Mouse (Mus musculus) ES-Bruce4 (cell line): ENCODE measurements around the gene Nudt2.

ENCODE experiments used
- CTCF ChIP-seq: IDR thresholded peaks from one replicate; pipeline ENCODE4 v1.8.1; 2011; ENCODE audit warnings: low read depth, low read length
- EP300 ChIP-seq: IDR thresholded peaks from 2 replicates; pipeline ENCODE4 v1.6.1; 2011; ENCODE audit warnings: low read depth, low read length; ENCODE audit not compliant: insufficient read depth
- POLR2A ChIP-seq: IDR thresholded peaks from one replicate; pipeline ENCODE4 v1.8.1; 2011; ENCODE audit warnings: low read length; ENCODE audit not compliant: insufficient read depth

GRCm38 (mm10) chr4:41460690-41461089 is 4.3 kb upstream of the Nudt2 start:
- no peak for TF ChIP-seq POLR2A
- TF ChIP-seq CTCF: no peak
- no peak for TF ChIP-seq EP300
